Mouse (Mus musculus) midbrain, embryonic 16.5 days (tissue): Measurements from ENCODE around the gene Mdm4. TPM values are rescaled to one million over a fixed set of nuclear protein-coding genes. Genes with fewer than 3 reads are reported as not detected.

Experiments used
- ATAC-seq: fragments of 200-750 bp; cut with Nextera tagmentation; 2 replicates; pipeline ENCODE4 v1.8.0; 2017; ENCODE audit warnings: moderate TSS enrichment
- H3K27ac ChIP-seq: fragments of 300-500 bp; sonication (generic); 2 replicates; pipeline ENCODE4 v1.5.1; 2014; ENCODE audit warnings: mild to moderate bottlenecking, low read length, mixed read lengths
- H3K27me3 ChIP-seq: fragments of 300-500 bp; sonication (generic); 2 replicates; pipeline ENCODE4 v1.6.1; 2014; ENCODE audit warnings: low read depth, low read length, mixed read lengths; ENCODE audit not compliant: control insufficient read depth, insufficient read depth
- H3K36me3 ChIP-seq: fragments of 300-500 bp; sonication (generic); 2 replicates; pipeline ENCODE4 v1.6.1; 2014; ENCODE audit warnings: mild to moderate bottlenecking, low read length, moderate library complexity, mixed read lengths; ENCODE audit not compliant: control insufficient read depth, insufficient read depth
- H3K4me1 ChIP-seq: fragments of 300-500 bp; sonication (generic); 2 replicates; pipeline ENCODE4 v1.6.1; 2014; ENCODE audit warnings: mild to moderate bottlenecking, low read length, mixed read lengths; ENCODE audit not compliant: control insufficient read depth, insufficient read depth
- H3K4me2 ChIP-seq: fragments of 300-500 bp; sonication (generic); 2 replicates; pipeline ENCODE4 v1.6.1; 2014; ENCODE audit warnings: mild to moderate bottlenecking, low read length, mixed read lengths
- H3K4me3 ChIP-seq: fragments of 300-500 bp; sonication (generic); 2 replicates; pipeline ENCODE4 v1.5.1; 2014; ENCODE audit warnings: low read depth, mild to moderate bottlenecking, low read length, moderate library complexity, mixed read lengths
- H3K9ac ChIP-seq: fragments of 300-500 bp; sonication (generic); 2 replicates; pipeline ENCODE4 v1.6.1; 2014; ENCODE audit warnings: low read depth, low read length, mixed read lengths
- H3K9me3 ChIP-seq: fragments of 300-500 bp; sonication (generic); replicated peaks from 2 replicates; pipeline ENCODE4 v1.6.1; 2014; ENCODE audit warnings: mild to moderate bottlenecking, low read length, mixed read lengths; ENCODE audit not compliant: control insufficient read depth, poor library complexity, severe bottlenecking
- WGBS: fragments of 180-500 bp; shearing (Covaris S2); extraction: QIAGEN DNeasy Blood & Tissue Kit; methylation state at CpG from one replicate; pipeline ENCODE4 v1.1.7; 2014; 5-methylcytosine and 5-hydroxymethylcytosine counted together
- polyA plus RNA-seq: library from polyadenylated mRNA; unstranded; fragments of >200 nt; fragmentation: Nextera tagmentation; extraction: Ambion mirVana; gene quantifications from 2 replicates; pipeline ENCODE4 v1.2.1, GENCODE M21; 2015

Gene Mdm4
- polyA plus RNA-seq, 1 experiment from 2014 or later = 35.4 TPM

- no peaks in the 10 kb centered on the region for H3K36me3 ChIP-seq
- no peaks in the 10 kb centered on the region for H3K4me1 ChIP-seq
- H3K4me3 ChIP-seq = no peak overlapping the region
- no peaks in the 10 kb centered on the region for H3K27me3 ChIP-seq
- H3K4me2 ChIP-seq = no peak overlapping the region
- ATAC-seq = no peak
- no peak overlapping the region for H3K27ac ChIP-seq
- WGBS = 89% methylated on average over 5 of the region's 5 CpGs
- H3K9me3 ChIP-seq = no peaks in the 10 kb centered on the region
- no peak overlapping the region for H3K9ac ChIP-seq
Observed at GRCm38 (mm10) chr1:132956809-132957208, 73.6 kb downstream of the Mdm4 start.

DNA sequence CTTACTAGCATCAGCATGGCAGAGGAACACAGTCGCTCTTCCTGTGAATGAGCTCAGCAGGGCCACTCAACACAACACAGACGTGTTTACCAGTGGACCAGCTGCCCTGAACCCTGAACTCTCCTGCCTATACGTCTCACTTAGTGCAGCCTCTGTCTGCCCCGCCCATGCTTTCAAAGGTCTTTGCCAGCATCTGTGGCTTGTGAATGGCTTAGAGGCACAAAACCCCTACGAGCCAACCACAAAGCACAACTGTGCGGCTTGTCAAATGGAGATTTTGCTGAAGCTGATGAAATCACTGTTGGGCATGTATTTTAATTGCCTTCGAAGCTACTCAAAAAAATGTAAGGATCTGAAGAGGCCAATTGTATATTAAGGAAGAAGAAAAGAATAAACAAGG lies 82.5 kb downstream of the Mdm4 start:
- Histone ChIP-seq H3K27ac (no peak overlapping the region), H3K4me1 (no peaks in the 10 kb centered on the region), H3K27me3 (no peaks in the 10 kb centered on the region), H3K9me3 (no peaks in the 10 kb centered on the region), H3K4me2 (no peak overlapping the region), H3K4me3 (no peak overlapping the region), H3K9ac (no peak overlapping the region), H3K36me3 (no peaks in the 10 kb centered on the region)
- ATAC-seq = no peak
- 34% methylated on average over 7 of the region's 7 CpGs for WGBS

GRCm38 (mm10) chr1:132945826-132946225 lies 84.5 kb downstream of the Mdm4 start:
- no peaks in the 10 kb centered on the region for H3K4me1 ChIP-seq
- H3K4me2 ChIP-seq = no peak overlapping the region
- no peaks in the 10 kb centered on the region for H3K27me3 ChIP-seq
- 0 out of 2 replicates have a peak, but pooled peaks cover under 1% of the 10 kb centered on the region for H3K36me3 ChIP-seq
- no peak overlapping the region for H3K27ac ChIP-seq
- H3K9ac ChIP-seq = no peak overlapping the region
- no peak overlapping the region for H3K4me3 ChIP-seq
- ATAC-seq = no peak
- H3K9me3 ChIP-seq = no peaks in the 10 kb centered on the region
- WGBS = 64% methylated on average over 8 of the region's 8 CpGs

DNA sequence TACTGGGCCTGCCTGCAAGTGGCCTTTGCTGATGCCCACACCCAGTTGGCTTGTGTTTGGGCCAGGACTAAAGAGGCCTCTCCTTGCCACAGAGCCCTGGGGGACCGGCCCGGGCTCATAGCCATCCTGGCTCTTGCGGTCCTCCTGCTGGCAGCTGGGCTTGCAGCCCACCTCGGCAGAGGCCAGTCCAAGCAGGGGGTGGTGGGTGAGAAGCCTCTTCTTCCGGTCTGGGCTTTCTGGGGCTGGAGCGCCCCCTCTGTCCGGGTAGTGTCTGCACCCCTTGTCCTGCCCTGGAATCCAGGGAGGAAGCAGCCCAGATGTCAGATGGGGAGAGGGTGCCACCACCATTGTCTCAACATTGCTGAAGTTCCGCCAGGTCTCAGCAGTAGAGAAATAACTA lies 91.4 kb downstream of the Mdm4 start:
- H3K4me1 ChIP-seq = peaks cover 11% of the 10 kb centered on the region; the same call in 1 of the 2 replicates
- no peak overlapping the region for H3K4me3 ChIP-seq
- peaks cover 24% of the 10 kb centered on the region for H3K36me3 ChIP-seq
- no peak overlapping the region for H3K4me2 ChIP-seq
- no peak overlapping the region for H3K9ac ChIP-seq
- no peak for ATAC-seq
- no peaks in the 10 kb centered on the region for H3K27me3 ChIP-seq
- WGBS = 81% methylated on average over 8 of the region's 8 CpGs
- H3K9me3 ChIP-seq = no peaks in the 10 kb centered on the region
- H3K27ac ChIP-seq = no peak overlapping the region

- Histone ChIP-seq H3K4me3 (no peak overlapping the region), H3K36me3 (peaks cover 24% of the 10 kb centered on the region), H3K9ac (no peak overlapping the region), H3K4me2 (no peak overlapping the region), H3K27ac (no peak overlapping the region), H3K27me3 (no peaks in the 10 kb centered on the region), H3K9me3 (no peaks in the 10 kb centered on the region), H3K4me1 (peaks cover 12% of the 10 kb centered on the region; the same call in 1 of the 2 replicates)
- 88% methylated on average over 26 of the region's 26 CpGs for WGBS
- no peak for ATAC-seq
Observed at GRCm38 (mm10) chr1:132937296-132938030, 92.9 kb downstream of the Mdm4 start.

- H3K4me1 ChIP-seq = peaks cover 12% of the 10 kb centered on the region; the same call in 1 of the 2 replicates
- WGBS = 35% methylated on average over 7 of the region's 7 CpGs
- no peak overlapping the region for H3K4me2 ChIP-seq
Observed at GRCm38 (mm10) chr1:132934856-132935255, 95.5 kb downstream of the Mdm4 start.

GRCm38 (mm10) chr1:132932421-132932820 lies 97.9 kb downstream of the Mdm4 start:
- Histone ChIP-seq H3K4me1 (peaks cover 20% of the 10 kb centered on the region), H3K4me3 (no peak overlapping the region), H3K9ac (no peak overlapping the region), H3K9me3 (no peaks in the 10 kb centered on the region), H3K27ac (no peak overlapping the region), H3K4me2 (no peak overlapping the region), H3K36me3 (peaks cover 2% of the 10 kb centered on the region), H3K27me3 (no peaks in the 10 kb centered on the region)
- WGBS = 76% methylated on average over 2 of the region's 2 CpGs
- no peak for ATAC-seq

More at GRCm38 (mm10) chr1:132934856-132935255, 95.5 kb downstream of the Mdm4 start:
- 0 out of 2 replicates have a peak overlapping the region, but pooled peaks have one; percentile 20 for H3K9ac ChIP-seq
- no peaks in the 10 kb centered on the region for H3K27me3 ChIP-seq
- H3K27ac ChIP-seq = no peak overlapping the region; the same call in 1 of the 2 replicates
- no peaks in the 10 kb centered on the region for H3K9me3 ChIP-seq
- peaks cover 17% of the 10 kb centered on the region for H3K36me3 ChIP-seq
- peak; percentile 76 for ATAC-seq
- H3K4me3 ChIP-seq = no peak overlapping the region

- H3K4me2 ChIP-seq = no peak overlapping the region
- no peaks in the 10 kb centered on the region for H3K9me3 ChIP-seq
- no peak for ATAC-seq
- H3K27ac ChIP-seq = no peak overlapping the region
- H3K27me3 ChIP-seq = no peaks in the 10 kb centered on the region
- no peak overlapping the region for H3K4me3 ChIP-seq
- no peak overlapping the region for H3K9ac ChIP-seq
- H3K4me1 ChIP-seq = peaks cover 20% of the 10 kb centered on the region
- H3K36me3 ChIP-seq = no peaks in the 10 kb centered on the region
- WGBS = 68% methylated on average over 4 of the region's 4 CpGs
Observed at GRCm38 (mm10) chr1:132930291-132930690, 100.1 kb downstream of the Mdm4 start.

- WGBS = 66% methylated on average over 3 of the region's 3 CpGs
- Histone ChIP-seq H3K27me3 (no peaks in the 10 kb centered on the region), H3K4me1 (peaks cover 8% of the 10 kb centered on the region), H3K27ac (peak overlapping the region; percentile 43), H3K36me3 (no peaks in the 10 kb centered on the region), H3K4me2 (no peak overlapping the region), H3K9ac (peak overlapping the region; percentile 39; the same call in 1 of the 2 replicates), H3K4me3 (no peak overlapping the region), H3K9me3 (no peaks in the 10 kb centered on the region)
- ATAC-seq = 0 out of 2 replicates have a peak, but pooled peaks have one; percentile 29
Observed at GRCm38 (mm10) chr1:132928907-132929250, 101.5 kb downstream of the Mdm4 start.
